Mouse (Mus musculus) liver, postnatal 0 days (tissue): ENCODE results near the gene Cdx4. TPM values are rescaled to one million over a fixed set of nuclear protein-coding genes. Genes with fewer than 3 reads are reported as not detected.

Experiments used
- ATAC-seq: fragments of 200-750 bp; cut with Nextera tagmentation; 2 replicates; pipeline ENCODE4 v1.8.0; 2017; ENCODE audit warnings: mild to moderate bottlenecking, moderate library complexity
- DNase-seq: peaks from one replicate; pipeline ENCODE4 v3.0.0-alpha.2; 2016
- H3K27ac ChIP-seq: fragments of 300-500 bp; sonication (generic); 2 replicates; pipeline ENCODE4 v1.5.1; 2014; ENCODE audit warnings: antibody characterized with exemption, moderate library complexity, mild to moderate bottlenecking, low read depth
- H3K27me3 ChIP-seq: fragments of 300-500 bp; sonication (generic); 2 replicates; pipeline ENCODE4 v1.6.1; 2014; ENCODE audit warnings: low read length, control low read depth, mixed read lengths; ENCODE audit not compliant: insufficient read depth
- H3K36me3 ChIP-seq: fragments of 300-500 bp; sonication (generic); replicated peaks from 2 replicates; pipeline ENCODE4 v1.6.1; 2014; ENCODE audit warnings: mild to moderate bottlenecking, control low read depth, low read length, moderate library complexity, mixed read lengths; ENCODE audit not compliant: insufficient read depth
- H3K4me1 ChIP-seq: fragments of 300-500 bp; sonication (generic); 2 replicates; pipeline ENCODE4 v1.6.1; 2014; ENCODE audit warnings: antibody characterized with exemption, mild to moderate bottlenecking, control low read depth; ENCODE audit not compliant: insufficient read depth
- H3K4me2 ChIP-seq: fragments of 300-500 bp; sonication (generic); 2 replicates; pipeline ENCODE4 v1.6.1; 2014; ENCODE audit warnings: low read depth, mild to moderate bottlenecking, low read length, moderate library complexity, mixed read lengths
- H3K4me3 ChIP-seq: fragments of 300-500 bp; sonication (generic); 2 replicates; pipeline ENCODE4 v1.5.1; 2014; ENCODE audit warnings: low read depth, low read length
- H3K9ac ChIP-seq: fragments of 300-500 bp; sonication (generic); replicated peaks from 2 replicates; pipeline ENCODE4 v1.6.1; 2014; ENCODE audit warnings: mild to moderate bottlenecking, moderate library complexity
- H3K9me3 ChIP-seq: fragments of 300-500 bp; sonication (generic); 2 replicates; pipeline ENCODE4 v1.6.1; 2016; ENCODE audit warnings: mild to moderate bottlenecking, control low read depth, low read length, mixed read lengths
- CTCF ChIP-seq: sonication (generic); IDR thresholded peaks from 2 replicates; pipeline ENCODE4 v1.5.1; 2016; ENCODE audit warnings: antibody characterized with exemption, low read depth
- EP300 ChIP-seq: IDR thresholded peaks from 2 replicates; pipeline ENCODE4 v1.6.1; 2016; ENCODE audit warnings: antibody characterized with exemption, low read depth, mild to moderate bottlenecking
- WGBS: fragments of 180-500 bp; shearing (Covaris S2); extraction: QIAGEN DNeasy Blood & Tissue Kit; methylation state at CpG from one replicate; pipeline ENCODE4 v1.1.7; 2014; ENCODE audit not compliant: insufficient replicate concordance; 5-methylcytosine and 5-hydroxymethylcytosine counted together
- polyA plus RNA-seq: library from polyadenylated mRNA; unstranded; fragments of >200 nt; fragmentation: Nextera tagmentation; extraction: Ambion mirVana; gene quantifications from 2 replicates; pipeline ENCODE4 v1.2.1, GENCODE M21; 2015

The Cdx4 gene
- polyA plus RNA-seq, 1 experiment from 2014 or later: not detected

GRCm38 (mm10) chrX:103341369-103342113 lies 20.3 kb downstream of the Cdx4 start:
- Histone ChIP-seq H3K9ac (no peak overlapping the region), H3K27me3 (no peaks in the 10 kb centered on the region), H3K9me3 (no peaks in the 10 kb centered on the region), H3K4me2 (no peak overlapping the region), H3K36me3 (no peaks in the 10 kb centered on the region), H3K4me3 (no peak overlapping the region), H3K4me1 (no peaks in the 10 kb centered on the region), H3K27ac (no peak overlapping the region)
- ATAC-seq (no peak), DNase-seq (no peak)
- WGBS: 63% methylated on average over 3 of the region's 3 CpGs
- TF ChIP-seq EP300: no peak
- no peak for TF ChIP-seq CTCF

DNA sequence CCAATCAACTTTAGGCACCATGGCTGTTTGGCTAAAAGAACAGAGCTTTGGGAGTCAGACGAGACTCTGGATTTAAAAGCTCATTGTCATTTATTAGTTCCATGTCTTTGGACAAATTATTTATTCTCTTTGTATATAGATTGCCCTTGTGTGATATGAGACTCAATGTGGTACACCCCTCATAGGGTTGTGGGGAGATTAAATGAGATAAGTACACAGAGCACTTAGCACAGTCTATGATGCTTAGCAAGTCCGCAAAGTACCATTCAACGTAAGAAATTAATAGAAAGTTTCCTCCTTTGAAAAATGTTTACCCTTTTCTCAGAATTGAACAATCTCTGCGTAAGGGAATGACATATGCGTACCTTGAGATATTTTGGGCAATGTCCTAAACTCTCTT lies 34.6 kb downstream of the Cdx4 start:
- WGBS: 49% methylated on average over 5 of the region's 5 CpGs
- Histone ChIP-seq H3K27me3 (peaks cover 22% of the 10 kb centered on the region; the same call in 1 of the 2 replicates), H3K36me3 (no peaks in the 10 kb centered on the region), H3K4me3 (peak overlapping the region; percentile 49; the same call in 1 of the 2 replicates), H3K9me3 (no peaks in the 10 kb centered on the region), H3K4me2 (peak overlapping the region; percentile 69), H3K4me1 (no peaks in the 10 kb centered on the region), H3K27ac (no peak overlapping the region), H3K9ac (no peak overlapping the region)
- TF ChIP-seq EP300 (no peak), CTCF (no peak)
- no peak for DNase-seq
- no peak for ATAC-seq

GRCm38 (mm10) chrX:103356287-103356686 lies 35.1 kb downstream of the Cdx4 start, which contains the start of gene Chic1:
Gene Chic1 (plus strand): TSS chrX:103356476.
- Histone ChIP-seq H3K9ac (no peak within 1 kb of the TSS), H3K4me1 (no peaks in the 10 kb centered on the region), H3K4me3 (peak within 1 kb of the TSS; percentile 49), H3K27ac (no peak within 1 kb of the TSS), H3K27me3 (peaks cover 19% of the 10 kb centered on the region; the same call in 1 of the 2 replicates), H3K36me3 (no peaks in the 10 kb centered on the region), H3K9me3 (no peaks in the 10 kb centered on the region), H3K4me2 (peak within 1 kb of the TSS; percentile 69)
- ATAC-seq: 0 out of 2 replicates have a peak, but pooled peaks have one; percentile 29
- peak; percentile 43 for DNase-seq
- no peak for TF ChIP-seq CTCF
- no peak for TF ChIP-seq EP300
- 17% methylated on average over 34 of the region's 34 CpGs for WGBS

DNA sequence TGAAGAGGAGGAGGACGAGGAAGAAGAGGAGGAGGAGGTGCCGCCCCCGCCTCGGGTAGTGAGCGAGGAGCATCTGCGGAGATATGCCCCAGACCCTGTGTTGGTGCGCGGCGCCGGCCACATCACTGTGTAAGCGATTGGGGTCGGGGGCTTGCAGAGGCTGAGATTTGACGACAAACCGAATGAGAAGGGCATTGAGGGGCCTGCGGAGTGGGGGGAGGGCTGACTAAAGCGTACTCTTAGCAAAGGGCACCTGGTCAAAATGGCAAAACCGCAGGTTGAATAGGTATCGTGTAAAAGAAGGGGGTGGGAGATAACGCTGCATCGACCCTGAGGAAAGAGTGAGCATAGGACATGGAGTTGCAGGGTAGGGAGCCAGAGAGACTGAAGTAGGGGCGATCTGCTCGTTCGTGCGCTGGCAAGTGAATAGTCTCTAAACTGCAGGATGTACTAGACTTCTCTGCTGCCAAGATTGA lies 35.6 kb downstream of the Cdx4 start:
- Histone ChIP-seq H3K27ac (no peak overlapping the region), H3K9ac (no peak overlapping the region), H3K9me3 (no peaks in the 10 kb centered on the region), H3K27me3 (peaks cover 18% of the 10 kb centered on the region; the same call in 1 of the 2 replicates), H3K4me2 (peak overlapping the region; percentile 69), H3K36me3 (no peaks in the 10 kb centered on the region), H3K4me1 (no peaks in the 10 kb centered on the region), H3K4me3 (peak overlapping the region; percentile 49)
- 11% methylated on average over 23 of the region's 24 CpGs for WGBS
- DNase-seq (no peak), ATAC-seq (no peak)
- no peak for TF ChIP-seq CTCF
- no peak for TF ChIP-seq EP300

DNA sequence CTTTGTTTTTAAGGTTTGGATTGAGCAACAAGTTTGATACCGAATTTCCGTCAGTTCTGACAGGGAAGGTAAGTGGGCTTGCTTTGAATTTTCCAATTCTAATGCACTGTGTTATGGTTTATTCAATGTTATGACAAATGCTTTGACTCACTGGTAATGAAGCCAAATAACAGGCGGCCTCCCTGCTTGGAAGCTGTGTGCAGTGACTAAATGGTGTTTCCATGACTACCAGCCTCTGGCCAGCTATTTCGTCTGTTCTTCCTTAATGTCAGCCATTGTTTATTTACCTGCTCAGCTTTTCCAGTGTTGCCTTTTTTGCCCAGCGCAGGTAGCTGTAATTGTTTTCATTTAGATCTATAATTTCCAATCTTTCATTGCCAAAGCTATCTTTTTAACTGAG lies 45.0 kb downstream of the Cdx4 start:
- no peaks in the 10 kb centered on the region for H3K9me3 ChIP-seq
- TF ChIP-seq EP300 (no peak), CTCF (no peak)
- 60% methylated on average over 5 of the region's 5 CpGs for WGBS
- H3K4me1 ChIP-seq: no peaks in the 10 kb centered on the region
- H3K4me2 ChIP-seq: no peak overlapping the region
- H3K9ac ChIP-seq: no peak overlapping the region
- H3K27me3 ChIP-seq: peaks cover 4% of the 10 kb centered on the region; the same call in 1 of the 2 replicates
- ATAC-seq (no peak), DNase-seq (no peak)
- no peak overlapping the region for H3K27ac ChIP-seq
- H3K36me3 ChIP-seq: no peaks in the 10 kb centered on the region
- H3K4me3 ChIP-seq: no peak overlapping the region

DNA sequence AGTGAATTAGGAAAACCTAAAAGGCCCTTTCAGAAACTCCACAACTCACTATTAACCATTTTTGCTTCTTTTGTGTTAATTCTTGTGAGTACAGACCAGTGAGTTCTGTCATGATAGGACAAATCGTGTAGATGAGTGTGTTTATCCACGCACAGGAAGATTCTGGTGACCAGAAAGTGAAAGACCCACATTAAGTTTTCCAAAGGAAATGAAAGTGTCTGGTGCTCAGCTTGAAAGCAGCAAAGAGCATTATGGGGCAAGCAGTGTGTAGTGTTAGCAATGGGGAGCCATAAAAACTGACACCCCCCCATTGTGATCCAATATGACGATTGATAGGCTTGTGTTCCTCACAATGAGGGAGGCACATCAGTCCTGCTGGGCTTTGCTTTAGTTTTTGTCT lies 47.5 kb downstream of the Cdx4 start:
- H3K36me3 ChIP-seq: no peaks in the 10 kb centered on the region
- TF ChIP-seq CTCF: no peak
- no peaks in the 10 kb centered on the region for H3K9me3 ChIP-seq
- no peaks in the 10 kb centered on the region for H3K4me1 ChIP-seq
- H3K27me3 ChIP-seq: peaks cover 4% of the 10 kb centered on the region; the same call in 1 of the 2 replicates
- ATAC-seq (no peak), DNase-seq (no peak)
- H3K9ac ChIP-seq: no peak overlapping the region
- H3K27ac ChIP-seq: no peak overlapping the region
- WGBS: 69% methylated on average over 3 of the region's 3 CpGs
- H3K4me2 ChIP-seq: no peak overlapping the region
- no peak overlapping the region for H3K4me3 ChIP-seq
